Mouse (Mus musculus) kidney, adult 2 months (tissue): ENCODE results near the gene Atp2b2.

Experiments
- CTCF ChIP-seq: fragments of 200-500 bp; conservative IDR thresholded peaks from 2 replicates; pipeline ENCODE4 v1.5.1; 2011; ENCODE audit warnings: low read depth, mild to moderate bottlenecking, control low read depth, low read length, moderate library complexity, mixed read lengths; ENCODE audit not compliant: insufficient read depth, insufficient read length
- POLR2A ChIP-seq: fragments of 200-500 bp; IDR thresholded peaks from one replicate; pipeline ENCODE4 v1.6.1; 2011; ENCODE audit warnings: low read depth, low read length, control low read depth

- no peak for TF ChIP-seq CTCF
- no peak for TF ChIP-seq POLR2A
Observed at GRCm38 (mm10) chr6:113947515-113947914, 94.9 kb downstream of the Atp2b2 start.
